Mouse (Mus musculus) CH12.LX (cell line): Measurements from ENCODE around the gene Renbp.

Source experiments
- CTCF ChIP-seq, 2 experiments: IDR thresholded peaks in 1 of 2; conservative IDR thresholded peaks in 1 of 2; 2 replicates each; pipeline ENCODE4 v1.5.1; 2011 to 2012; ENCODE audit warnings: low read depth in 2 of 2, low read length in 2 of 2, improper control_type of control experiment in 1 of 2, inconsistent platforms in 1 of 2, mild to moderate bottlenecking in 1 of 2, moderate library complexity in 1 of 2
- POLR2A ChIP-seq: IDR thresholded peaks from 2 replicates; pipeline ENCODE4 v1.6.1; 2011; ENCODE audit warnings: low read depth, mild to moderate bottlenecking, improper control_type of control experiment, low read length
- RAD21 ChIP-seq: IDR thresholded peaks from 2 replicates; pipeline ENCODE4 v1.6.1; 2011; ENCODE audit warnings: low read depth, mild to moderate bottlenecking, low read length, improper control_type of control experiment, moderate library complexity
- SIN3A ChIP-seq: IDR thresholded peaks from 2 replicates; pipeline ENCODE4 v1.6.1; 2012; ENCODE audit warnings: low read length, improper control_type of control experiment, inconsistent platforms
- TCF12 ChIP-seq: IDR thresholded peaks from 2 replicates; pipeline ENCODE4 v1.6.1; 2014; ENCODE audit warnings: low read depth, mild to moderate bottlenecking, inconsistent platforms, low read length, improper control_type of control experiment
- ZMIZ1 ChIP-seq: IDR thresholded peaks from 2 replicates; pipeline ENCODE4 v1.6.1; 2012; ENCODE audit warnings: low read depth, mild to moderate bottlenecking, inconsistent platforms, low read length, improper control_type of control experiment

DNA sequence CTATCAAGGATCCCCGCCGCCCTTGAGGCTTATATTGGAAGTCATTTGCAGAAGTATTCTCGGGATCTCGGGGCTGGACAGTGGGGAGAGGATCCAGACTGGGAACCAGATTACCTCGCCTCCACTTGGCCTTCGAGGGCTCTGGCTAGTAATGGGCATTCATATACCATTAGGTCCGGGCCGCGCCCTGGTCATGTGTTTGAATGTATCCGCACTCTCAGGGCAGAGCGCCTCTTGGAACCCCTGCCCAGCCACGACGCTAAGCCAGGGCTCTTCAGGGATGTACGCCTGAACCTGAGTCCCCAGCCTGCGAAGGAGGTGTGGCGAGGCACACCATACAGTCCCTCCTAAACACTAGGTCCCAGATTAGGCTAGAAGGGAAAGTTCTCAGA is 49.6 kb downstream of the Renbp start:
- no peak for TF ChIP-seq RAD21
- no peak for TF ChIP-seq SIN3A
- TF ChIP-seq POLR2A, result no peak
- no peak for TF ChIP-seq CTCF (conservative IDR thresholded peaks at IDR 0.05 in 1 of 2, IDR thresholded peaks at IDR 0.05 in 1 of 2; ENCODE audit: low read depth in 2 of 2, low read length in 2 of 2)
- no peak for TF ChIP-seq TCF12
- no peak for TF ChIP-seq ZMIZ1
